Mouse (Mus musculus) kidney, postnatal 0 days (tissue): ENCODE measurements around the gene Fabp1. TPM values are rescaled to one million over a fixed set of nuclear protein-coding genes. Genes with fewer than 3 reads are reported as not detected.

Experiments used
- ATAC-seq: fragments of 200-750 bp; cut with Nextera tagmentation; replicated peaks from 2 replicates; pipeline ENCODE4 v1.8.0; 2017; ENCODE audit warnings: low read depth, moderate number of reproducible peaks, moderate TSS enrichment, moderate library complexity; ENCODE audit not compliant: low FRiP score
- DNase-seq: peaks from one replicate; pipeline ENCODE4 v3.0.0-alpha.2; 2016; ENCODE audit warnings: low spot score
- H3K27ac ChIP-seq: fragments of 300-500 bp; sonication (generic); 2 replicates; pipeline ENCODE4 v1.5.1; 2014; ENCODE audit warnings: mild to moderate bottlenecking
- H3K27me3 ChIP-seq: fragments of 300-500 bp; sonication (generic); 2 replicates; pipeline ENCODE4 v1.6.1; 2014; ENCODE audit warnings: low read length, mixed read lengths; ENCODE audit not compliant: insufficient read depth
- H3K36me3 ChIP-seq: fragments of 300-500 bp; sonication (generic); 2 replicates; pipeline ENCODE4 v1.6.1; 2014; ENCODE audit warnings: low read length, mixed read lengths; ENCODE audit not compliant: insufficient read depth
- H3K4me1 ChIP-seq: fragments of 300-500 bp; sonication (generic); replicated peaks from 2 replicates; pipeline ENCODE4 v1.6.1; 2014; ENCODE audit warnings: antibody characterized with exemption, low read length, mixed read lengths; ENCODE audit not compliant: insufficient read depth
- H3K4me2 ChIP-seq: fragments of 300-500 bp; sonication (generic); 2 replicates; pipeline ENCODE4 v1.6.1; 2014; ENCODE audit warnings: mild to moderate bottlenecking, low read length, moderate library complexity, mixed read lengths
- H3K4me3 ChIP-seq: fragments of 300-500 bp; sonication (generic); replicated peaks from 2 replicates; pipeline ENCODE4 v1.5.1; 2014; ENCODE audit warnings: low read depth, low read length
- H3K9ac ChIP-seq: fragments of 300-500 bp; sonication (generic); 2 replicates; pipeline ENCODE4 v1.6.1; 2014; ENCODE audit warnings: low read depth, low read length
- H3K9me3 ChIP-seq: fragments of 300-500 bp; sonication (generic); replicated peaks from 2 replicates; pipeline ENCODE4 v1.6.1; 2016; ENCODE audit warnings: low read length, inconsistent platforms, mixed read lengths
- CTCF ChIP-seq: IDR thresholded peaks from 2 replicates; pipeline ENCODE4 v1.5.1; 2016; ENCODE audit warnings: antibody characterized with exemption, low read depth, mild to moderate bottlenecking, moderate library complexity
- WGBS: fragments of 180-500 bp; shearing (Covaris S2); extraction: QIAGEN DNeasy Blood & Tissue Kit; methylation state at CpG from one replicate; pipeline ENCODE4 v1.1.7; 2014; 5-methylcytosine and 5-hydroxymethylcytosine counted together
- polyA plus RNA-seq: library from polyadenylated mRNA; unstranded; fragments of >200 nt; fragmentation: Nextera tagmentation; extraction: Ambion mirVana; gene quantifications from 2 replicates; pipeline ENCODE4 v1.2.1, GENCODE M21; 2015

Gene Fabp1
- polyA plus RNA-seq, 1 experiment from 2014 or later = 2.9 TPM

- DNase-seq = peak; percentile 36
- H3K27ac ChIP-seq = 0 out of 2 replicates have a peak overlapping the region, but pooled peaks have one; percentile 8
Observed at GRCm38 (mm10) chr6:71227157-71227770, 27.6 kb downstream of the Fabp1 start.

GRCm38 (mm10) chr6:71235121-71235520 lies 35.5 kb downstream of the Fabp1 start:
- H3K4me2 ChIP-seq = no peak overlapping the region
- 64% methylated on average over 13 of the region's 13 CpGs for WGBS
- DNase-seq (no peak), ATAC-seq (no peak)
- no peak for TF ChIP-seq CTCF
- no peaks in the 10 kb centered on the region for H3K9me3 ChIP-seq
- H3K36me3 ChIP-seq = no peaks in the 10 kb centered on the region
- H3K27me3 ChIP-seq = no peaks in the 10 kb centered on the region
- H3K4me1 ChIP-seq = no peaks in the 10 kb centered on the region
- H3K4me3 ChIP-seq = no peak overlapping the region
- no peak overlapping the region for H3K9ac ChIP-seq
- H3K27ac ChIP-seq = no peak overlapping the region

More at GRCm38 (mm10) chr6:71227157-71227770, 27.6 kb downstream of the Fabp1 start:
- H3K4me1 ChIP-seq = no peaks in the 10 kb centered on the region
- ATAC-seq = peak; percentile 29; the same call in 1 of the 2 replicates
- H3K9ac ChIP-seq = no peak overlapping the region
- no peaks in the 10 kb centered on the region for H3K9me3 ChIP-seq
- WGBS = 13% methylated on average over 7 of the region's 7 CpGs
- no peak overlapping the region for H3K4me3 ChIP-seq
- TF ChIP-seq CTCF = no peak
- no peaks in the 10 kb centered on the region for H3K36me3 ChIP-seq
- H3K27me3 ChIP-seq = no peaks in the 10 kb centered on the region
- H3K4me2 ChIP-seq = no peak overlapping the region

- H3K4me2 ChIP-seq = no peak overlapping the region
- no peaks in the 10 kb centered on the region for H3K27me3 ChIP-seq
- H3K4me1 ChIP-seq = no peaks in the 10 kb centered on the region
- no peak overlapping the region for H3K9ac ChIP-seq
- no peak overlapping the region for H3K4me3 ChIP-seq
- DNase-seq = no peak
- H3K27ac ChIP-seq = no peak overlapping the region
- H3K9me3 ChIP-seq = no peaks in the 10 kb centered on the region
- WGBS = 62% methylated on average over 3 of the region's 3 CpGs
- no peak for TF ChIP-seq CTCF
- no peaks in the 10 kb centered on the region for H3K36me3 ChIP-seq
- ATAC-seq = no peak
Observed at GRCm38 (mm10) chr6:71235944-71236343, 36.3 kb downstream of the Fabp1 start.

- DNase-seq = no peak
- no peak overlapping the region for H3K9ac ChIP-seq
- no peak overlapping the region for H3K4me3 ChIP-seq
- H3K27me3 ChIP-seq = no peaks in the 10 kb centered on the region
- no peaks in the 10 kb centered on the region for H3K36me3 ChIP-seq
- WGBS = 73% methylated on average over 6 of the region's 6 CpGs
- H3K9me3 ChIP-seq = no peaks in the 10 kb centered on the region
- H3K4me1 ChIP-seq = no peaks in the 10 kb centered on the region
- H3K4me2 ChIP-seq = no peak overlapping the region
- no peak for TF ChIP-seq CTCF
- no peak; the same call in 1 of the 2 replicates for ATAC-seq
- no peak overlapping the region for H3K27ac ChIP-seq
Observed at GRCm38 (mm10) chr6:71236506-71236905, 36.9 kb downstream of the Fabp1 start.

GRCm38 (mm10) chr6:71237031-71237431 lies 37.4 kb downstream of the Fabp1 start:
- H3K27me3 ChIP-seq = no peaks in the 10 kb centered on the region
- no peak overlapping the region for H3K4me2 ChIP-seq
- ATAC-seq = no peak
- no peak overlapping the region for H3K9ac ChIP-seq
- no peaks in the 10 kb centered on the region for H3K4me1 ChIP-seq
- no peaks in the 10 kb centered on the region for H3K36me3 ChIP-seq
- 57% methylated on average over 6 of the region's 6 CpGs for WGBS
- DNase-seq = no peak
- H3K4me3 ChIP-seq = no peak overlapping the region
- no peak overlapping the region for H3K27ac ChIP-seq
- H3K9me3 ChIP-seq = no peaks in the 10 kb centered on the region
- no peak for TF ChIP-seq CTCF

GRCm38 (mm10) chr6:71239069-71239750 lies 39.6 kb downstream of the Fabp1 start:
- H3K4me1 ChIP-seq = no peaks in the 10 kb centered on the region
- ATAC-seq = no peak
- no peaks in the 10 kb centered on the region for H3K36me3 ChIP-seq
- no peak for DNase-seq
- H3K27ac ChIP-seq = no peak overlapping the region
- H3K9ac ChIP-seq = no peak overlapping the region
- no peaks in the 10 kb centered on the region for H3K27me3 ChIP-seq
- H3K9me3 ChIP-seq = no peaks in the 10 kb centered on the region
- no peak overlapping the region for H3K4me3 ChIP-seq
- no peak for TF ChIP-seq CTCF
- H3K4me2 ChIP-seq = no peak overlapping the region
- 74% methylated on average over 26 of the region's 26 CpGs for WGBS
